In the genomic region with DNA sequence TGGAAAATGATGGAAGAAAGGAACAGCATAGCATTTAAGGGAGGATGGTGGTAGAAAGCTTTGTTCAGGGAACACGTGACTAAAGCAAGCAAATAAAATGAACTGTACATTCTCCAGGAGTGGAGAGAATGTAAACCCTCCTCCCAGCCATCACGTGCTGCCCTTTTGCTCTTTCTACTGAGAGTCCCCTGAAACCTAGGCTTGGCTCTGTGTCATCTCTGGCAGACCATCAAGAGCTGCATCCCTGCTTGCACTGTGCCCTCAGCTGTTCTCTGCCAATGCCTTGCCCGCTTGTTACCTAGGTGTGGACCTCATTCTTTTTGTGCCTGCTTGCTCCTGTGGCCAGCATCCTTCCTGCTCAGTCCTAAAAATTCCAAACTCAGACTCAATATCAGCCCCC, we compare ENCODE assay signal across 41 mouse cellular contexts. TPM values are rescaled to one million over a fixed set of nuclear protein-coding genes. Genes with fewer than 3 reads are reported as not detected.
DNase-seq lines count a peak whose midpoint lies in the region; ATAC-seq lines count a peak whose summit lies in the region.
"Had no signal": no experiment of that assay in that cellular context is flagged by ENCODE, and none has a peak within 500 bp of the region (broad histone marks: within the 10 kb centered on the region; RNA-seq: fewer than 3 reads in every experiment).

No protein-coding gene starts in this region.

- peak; percentile 35 for DNase-seq in adrenal gland, adult 2 months
- DNase-seq in adrenal gland, postnatal 4 days (ENCODE audit: low spot score in 2 of 2): no peak
- peak; percentile 69 for DNase-seq in kidney, postnatal 10 days
- DNase-seq in embryo, embryonic 10.5 days (ENCODE audit: low spot score): no peak
- DNase-seq in ovary, postnatal 14 days (ENCODE audit: low spot score): no peak
- DNase-seq: cerebellum, adult 11-12 months; cerebellum, adult 9-11 months; heart, adult 2 months; heart, postnatal 10 days; left cerebral cortex, postnatal 4 days; lung, adult 18-20 months; lung, postnatal 4 days; right cerebral cortex, postnatal 4 days; thymus, postnatal 14 days had no signal

- H3K4me3 ChIP-seq in liver, embryonic 16.5 days (ENCODE audit: low read depth, low read length): no peak overlapping the region
- H3K4me3 ChIP-seq in liver, embryonic 12.5 days: no peak overlapping the region
- H3K4me3 ChIP-seq: embryonic facial prominence, embryonic 13.5 days; forebrain, embryonic 10.5 days; forebrain, embryonic 15.5 days; heart, adult 2 months; heart, embryonic 13.5 days; layer of hippocampus, adult 2 months; megakaryocyte, embryonic 14.5 days; midbrain, embryonic 12.5 days; myocyte; neural tube, embryonic 12.5 days had no signal

- peak; percentile 39; the same call in 1 of the 2 replicates for ATAC-seq in liver, embryonic 16.5 days (ENCODE audit: low read depth)
- ATAC-seq in liver, embryonic 12.5 days: no peak
- ATAC-seq: forebrain, embryonic 15.5 days; intestine, postnatal 0 days; lung, postnatal 0 days; Patski had no signal

- no peak overlapping the region for H3K9ac ChIP-seq in liver, embryonic 16.5 days (ENCODE audit: low read depth, low read length)
- no peak overlapping the region for H3K9ac ChIP-seq in liver, embryonic 12.5 days
- H3K9ac ChIP-seq: embryonic facial prominence, embryonic 13.5 days; forebrain, embryonic 15.5 days; heart, embryonic 13.5 days; hindbrain, embryonic 14.5 days; midbrain, embryonic 12.5 days; neural tube, embryonic 12.5 days had no signal

- no peak overlapping the region for H3K27ac ChIP-seq in liver, embryonic 16.5 days (ENCODE audit: low read length)
- H3K27ac ChIP-seq in liver, embryonic 12.5 days: no peak overlapping the region
- H3K27ac ChIP-seq: embryonic facial prominence, embryonic 13.5 days; forebrain, embryonic 10.5 days; forebrain, embryonic 15.5 days; heart, adult 2 months; heart, embryonic 13.5 days; hindbrain, embryonic 14.5 days; layer of hippocampus, adult 2 months; midbrain, embryonic 12.5 days; neural tube, embryonic 12.5 days had no signal

- 33% methylated on average over 3 of the region's 3 CpGs for WGBS in liver, embryonic 16.5 days (ENCODE audit: insufficient replicate concordance)
- 62% methylated on average over 3 of the region's 3 CpGs for WGBS in liver, embryonic 12.5 days (ENCODE audit: insufficient replicate concordance)

- H3K4me2 ChIP-seq in liver, embryonic 16.5 days (ENCODE audit: low read depth, low read length): no peak overlapping the region
- H3K4me2 ChIP-seq in liver, embryonic 12.5 days: no peak overlapping the region
- H3K4me2 ChIP-seq: embryonic facial prominence, embryonic 13.5 days; forebrain, embryonic 15.5 days; heart, embryonic 13.5 days; hindbrain, embryonic 14.5 days; midbrain, embryonic 12.5 days; neural tube, embryonic 12.5 days had no signal

- H3K4me1 ChIP-seq in liver, embryonic 16.5 days (ENCODE audit: control insufficient read depth, low read depth, low read length): no peaks in the 10 kb centered on the region
- H3K4me1 ChIP-seq in liver, embryonic 12.5 days: no peaks in the 10 kb centered on the region
- H3K4me1 ChIP-seq: embryonic facial prominence, embryonic 13.5 days; heart, embryonic 13.5 days; megakaryocyte, embryonic 14.5 days; midbrain, embryonic 12.5 days; neural tube, embryonic 12.5 days had no signal

- H3K36me3 ChIP-seq in liver, embryonic 16.5 days (ENCODE audit: control insufficient read depth, insufficient read depth): no peaks in the 10 kb centered on the region
- H3K36me3 ChIP-seq in liver, embryonic 12.5 days: no peaks in the 10 kb centered on the region
- H3K36me3 ChIP-seq: embryonic facial prominence, embryonic 13.5 days; forebrain, embryonic 10.5 days; forebrain, embryonic 15.5 days; G1E; heart, embryonic 13.5 days; midbrain, embryonic 12.5 days; neural tube, embryonic 12.5 days had no signal

- no peaks in the 10 kb centered on the region for H3K27me3 ChIP-seq in liver, embryonic 16.5 days (ENCODE audit: control insufficient read depth, insufficient read depth, low read depth, low read length)
- no peaks in the 10 kb centered on the region for H3K27me3 ChIP-seq in liver, embryonic 12.5 days (replicated peaks)
- H3K27me3 ChIP-seq: forebrain, embryonic 15.5 days; midbrain, embryonic 12.5 days; neural tube, embryonic 12.5 days; Patski had no signal

- H3K9me3 ChIP-seq in liver, embryonic 16.5 days (replicated peaks; ENCODE audit: control insufficient read depth, low read length): no peaks in the 10 kb centered on the region
- no peaks in the 10 kb centered on the region for H3K9me3 ChIP-seq in liver, embryonic 12.5 days (replicated peaks)
- H3K9me3 ChIP-seq: embryonic facial prominence, embryonic 13.5 days; forebrain, embryonic 10.5 days; forebrain, embryonic 15.5 days; G1E; heart, embryonic 13.5 days; megakaryocyte, embryonic 14.5 days; midbrain, embryonic 12.5 days; neural tube, embryonic 12.5 days had no signal

RNA-seq across cellular contexts. Expression of gene Pdilt, which starts 1.5 kb away (rescaled TPM):
- total RNA-seq in adrenal gland, adult 2 months (2021): not detected
- polyA plus RNA-seq in adrenal gland, adult 2 months (2012; rRNA removed): not detected in 2 replicates
- total RNA-seq in adrenal gland, postnatal 4 days (2021): under 1 TPM in 1 of 2 experiments, not detected in 1; 0.22 TPM
- polyA plus RNA-seq in liver, embryonic 16.5 days (2015; fragmentation: Nextera tagmentation; extraction: Ambion mirVana): not detected in 2 replicates
- not detected in 2 replicates for polyA plus RNA-seq in liver, embryonic 12.5 days (2016; fragmentation: Nextera tagmentation; extraction: Ambion mirVana)
- total RNA-seq: G1E; gastrocnemius, adult 8-10 months; gastrocnemius, postnatal 4 days; heart, adult 2 months; heart, postnatal 10 days; hematopoietic stem cell, adult 5-6 weeks; layer of hippocampus, adult 2 months; layer of hippocampus, postnatal 25 days; left cerebral cortex, postnatal 4 days; midbrain, postnatal 0 days had no signal
- polyA plus RNA-seq: C2C12; embryonic facial prominence, embryonic 13.5 days; forebrain, embryonic 10.5 days; forebrain, embryonic 15.5 days; frontal cortex, adult 2 months; G1E; heart, embryonic 13.5 days; intestine, postnatal 0 days; limb, embryonic 14.5 days; lung, postnatal 0 days; midbrain, embryonic 12.5 days; myocyte; Patski; stomach, embryonic 14.5 days; urinary bladder, adult 2 months had no signal

RNA-seq across cellular contexts. Expression of gene Acsm5, which starts 2.6 kb away (rescaled TPM):
- total RNA-seq in adrenal gland, adult 2 months (2021): 1 to 10 TPM; 2.9 to 4.4 TPM
- polyA plus RNA-seq in adrenal gland, adult 2 months (2012; rRNA removed): 0.82 and 1.2 TPM in 2 replicates
- total RNA-seq in adrenal gland, postnatal 4 days (2021): 1 to 10 TPM; 3.8 to 5.0 TPM
- 0.19 and 0.46 TPM in 2 replicates for polyA plus RNA-seq in liver, embryonic 16.5 days (2015; fragmentation: Nextera tagmentation; extraction: Ambion mirVana)
- polyA plus RNA-seq in liver, embryonic 12.5 days (2016; fragmentation: Nextera tagmentation; extraction: Ambion mirVana): not detected in 2 replicates
- total RNA-seq: hematopoietic stem cell, adult 5-6 weeks; left cerebral cortex, postnatal 4 days had no signal
- polyA plus RNA-seq: C2C12; embryonic facial prominence, embryonic 13.5 days; forebrain, embryonic 10.5 days; forebrain, embryonic 15.5 days; G1E; heart, embryonic 13.5 days; hindbrain, embryonic 14.5 days; intestine, postnatal 0 days; limb, embryonic 14.5 days; midbrain, embryonic 12.5 days; myocyte; neural tube, embryonic 12.5 days; stomach, embryonic 14.5 days had no signal

RNA-seq across cellular contexts. Expression of gene Acsm2, which starts 32.3 kb away (rescaled TPM):
- total RNA-seq in adrenal gland, adult 2 months (2021): under 1 TPM in 1 of 2 experiments, not detected in 1; 0.48 TPM
- polyA plus RNA-seq in adrenal gland, adult 2 months (2012; rRNA removed): not detected in 2 replicates
- total RNA-seq in adrenal gland, postnatal 4 days (2021): 10 to 100 TPM in 1 of 2 experiments, under 1 TPM in 1; 0.87 to 15.2 TPM
- not detected in 2 replicates for polyA plus RNA-seq in liver, embryonic 16.5 days (2015; fragmentation: Nextera tagmentation; extraction: Ambion mirVana)
- not detected in 2 replicates for polyA plus RNA-seq in liver, embryonic 12.5 days (2016; fragmentation: Nextera tagmentation; extraction: Ambion mirVana)
- total RNA-seq: adrenal gland, postnatal 14 days; gastrocnemius, adult 8-10 months; gastrocnemius, postnatal 4 days; heart, adult 2 months; heart, postnatal 10 days; hematopoietic stem cell, adult 5-6 weeks; layer of hippocampus, adult 2 months; layer of hippocampus, postnatal 25 days; left cerebral cortex, postnatal 4 days; midbrain, postnatal 0 days had no signal
- polyA plus RNA-seq: C2C12; embryonic facial prominence, embryonic 13.5 days; forebrain, embryonic 10.5 days; forebrain, embryonic 15.5 days; frontal cortex, adult 2 months; G1E; heart, adult 2 months; heart, embryonic 13.5 days; hindbrain, embryonic 14.5 days; intestine, postnatal 0 days; limb, embryonic 14.5 days; lung, postnatal 0 days; midbrain, embryonic 12.5 days; midbrain, postnatal 0 days; myocyte; neural tube, embryonic 12.5 days; stomach, embryonic 14.5 days; urinary bladder, adult 2 months had no signal

RNA-seq across cellular contexts. Expression of gene Umod, which starts 42.7 kb away (rescaled TPM):
- total RNA-seq in adrenal gland, adult 2 months (2021): not detected
- polyA plus RNA-seq in adrenal gland, adult 2 months (2012; rRNA removed): not detected in 2 replicates
- 10 to 100 TPM in 1 of 2 experiments, under 1 TPM in 1; 0.51 to 16.2 TPM for total RNA-seq in adrenal gland, postnatal 4 days (2021)
- polyA plus RNA-seq in liver, embryonic 16.5 days (2015; fragmentation: Nextera tagmentation; extraction: Ambion mirVana): not detected in 2 replicates
- polyA plus RNA-seq in liver, embryonic 12.5 days (2016; fragmentation: Nextera tagmentation; extraction: Ambion mirVana): not detected in 2 replicates
- total RNA-seq: adrenal gland, postnatal 14 days; gastrocnemius, adult 8-10 months; gastrocnemius, postnatal 4 days; heart, adult 2 months; heart, postnatal 10 days; hematopoietic stem cell, adult 5-6 weeks; layer of hippocampus, adult 2 months; layer of hippocampus, postnatal 25 days; left cerebral cortex, postnatal 4 days; midbrain, postnatal 0 days had no signal
- polyA plus RNA-seq: C2C12; embryonic facial prominence, embryonic 13.5 days; forebrain, embryonic 10.5 days; forebrain, embryonic 15.5 days; frontal cortex, adult 2 months; G1E; heart, embryonic 13.5 days; hindbrain, embryonic 14.5 days; intestine, postnatal 0 days; limb, embryonic 14.5 days; lung, postnatal 0 days; midbrain, embryonic 12.5 days; midbrain, postnatal 0 days; myocyte; neural tube, embryonic 12.5 days; Patski; stomach, embryonic 14.5 days; urinary bladder, adult 2 months had no signal

Comparison
In these comparisons a context has a peak if more than half of its experiments do, and no peak if none do; other contexts are left out.
1. DNase-seq: peak in adrenal gland, adult 2 months (single experiment) and kidney, postnatal 10 days (single experiment); none in adrenal gland, postnatal 4 days (0 of 2), embryo, embryonic 10.5 days (single experiment) and ovary, postnatal 14 days (single experiment).